Mouse (Mus musculus): Measurements from ENCODE around the gene Sat1.

Sat1 gene

GRCm38 (mm10) chrX:155167667-155168066, 48.6 kb downstream of the Sat1 start:
- no peak for DNase-seq (ENCODE audit: low spot score in 2 of 2)

GRCm38 (mm10) chrX:155166313-155166712, 49.9 kb downstream of the Sat1 start:
- no peak for DNase-seq (ENCODE audit: low spot score in 2 of 2)

- DNase-seq (ENCODE audit: low spot score in 2 of 2): no peak
Observed at GRCm38 (mm10) chrX:155163553-155163952, 52.7 kb downstream of the Sat1 start.
